Mouse (Mus musculus) heart, embryonic 16.5 days (tissue): Measurements from ENCODE around the gene Svep1. TPM values are rescaled to one million over a fixed set of nuclear protein-coding genes. Genes with fewer than 3 reads are reported as not detected.

Experiments
- ATAC-seq: fragments of 200-750 bp; cut with Nextera tagmentation; replicated peaks from 2 replicates; pipeline ENCODE4 v1.8.0; 2017; ENCODE audit warnings: moderate number of reproducible peaks; ENCODE audit not compliant: insufficient read depth, low FRiP score; ENCODE audit errors: extremely low read depth
- H3K27ac ChIP-seq: fragments of 300-500 bp; sonication (generic); 2 replicates; pipeline ENCODE4 v1.5.1; 2014; ENCODE audit warnings: mild to moderate bottlenecking, low read length, control low read depth, moderate library complexity
- H3K27me3 ChIP-seq: fragments of 300-500 bp; sonication (generic); 2 replicates; pipeline ENCODE4 v1.6.1; 2014; ENCODE audit warnings: low read length, mixed read lengths; ENCODE audit not compliant: control insufficient read depth, insufficient read depth
- H3K36me3 ChIP-seq: fragments of 300-500 bp; sonication (generic); 2 replicates; pipeline ENCODE4 v1.6.1; 2014; ENCODE audit not compliant: control insufficient read depth, insufficient read depth
- H3K4me1 ChIP-seq: fragments of 300-500 bp; sonication (generic); 2 replicates; pipeline ENCODE4 v1.6.1; 2014; ENCODE audit warnings: low read length, mixed read lengths; ENCODE audit not compliant: control insufficient read depth, insufficient read depth
- H3K4me2 ChIP-seq: fragments of 300-500 bp; sonication (generic); 2 replicates; pipeline ENCODE4 v1.6.1; 2014; ENCODE audit warnings: low read depth, mild to moderate bottlenecking, control low read depth, low read length
- H3K4me3 ChIP-seq: fragments of 300-500 bp; sonication (generic); 2 replicates; pipeline ENCODE4 v1.5.1; 2014; ENCODE audit warnings: mild to moderate bottlenecking, control low read depth, low read length
- H3K9ac ChIP-seq: fragments of 300-500 bp; sonication (generic); 2 replicates; pipeline ENCODE4 v1.6.1; 2014; ENCODE audit warnings: low read length, control low read depth
- H3K9me3 ChIP-seq: fragments of 300-500 bp; sonication (generic); replicated peaks from 2 replicates; pipeline ENCODE4 v1.6.1; 2016; ENCODE audit warnings: low read length; ENCODE audit not compliant: control insufficient read depth
- WGBS: fragments of 180-500 bp; shearing (Covaris S2); extraction: QIAGEN DNeasy Blood & Tissue Kit; methylation state at CpG from one replicate; pipeline ENCODE4 v1.1.7; 2014; 5-methylcytosine and 5-hydroxymethylcytosine counted together
- polyA plus RNA-seq: library from polyadenylated mRNA; unstranded; fragments of >200 nt; fragmentation: Nextera tagmentation; extraction: Ambion mirVana; gene quantifications from 2 replicates; pipeline ENCODE4 v1.2.1, GENCODE M21; 2015

Gene Svep1
- polyA plus RNA-seq, 1 experiment from 2014 or later: 1.3 TPM

DNA sequence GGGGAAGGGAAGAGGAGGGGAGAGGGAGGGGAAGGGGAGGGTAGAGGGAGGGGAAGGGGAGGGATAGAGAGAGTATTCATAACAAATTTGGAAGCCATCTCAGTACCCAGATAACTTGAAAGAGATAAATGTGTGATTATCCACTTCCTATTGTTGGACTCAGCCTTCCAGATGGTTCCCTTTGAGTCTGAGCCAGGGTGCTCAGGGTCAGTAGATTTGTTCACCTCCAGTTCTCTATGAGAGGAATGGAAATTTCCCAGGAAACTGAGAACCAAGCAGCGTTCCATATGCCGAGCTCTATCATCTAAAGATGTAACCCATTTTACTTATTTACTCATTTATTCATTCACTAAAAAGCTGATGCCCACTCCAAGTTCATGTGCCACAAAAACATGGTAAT, 44.8 kb downstream of the Svep1 start:
- H3K9me3 ChIP-seq: no peaks in the 10 kb centered on the region
- no peak overlapping the region for H3K4me3 ChIP-seq
- WGBS: 76% methylated on average over 2 of the region's 2 CpGs
- no peaks in the 10 kb centered on the region for H3K27me3 ChIP-seq
- no peak for ATAC-seq
- H3K9ac ChIP-seq: no peak overlapping the region
- no peak overlapping the region for H3K27ac ChIP-seq
- no peaks in the 10 kb centered on the region for H3K4me1 ChIP-seq
- no peak overlapping the region for H3K4me2 ChIP-seq
- no peaks in the 10 kb centered on the region for H3K36me3 ChIP-seq

DNA sequence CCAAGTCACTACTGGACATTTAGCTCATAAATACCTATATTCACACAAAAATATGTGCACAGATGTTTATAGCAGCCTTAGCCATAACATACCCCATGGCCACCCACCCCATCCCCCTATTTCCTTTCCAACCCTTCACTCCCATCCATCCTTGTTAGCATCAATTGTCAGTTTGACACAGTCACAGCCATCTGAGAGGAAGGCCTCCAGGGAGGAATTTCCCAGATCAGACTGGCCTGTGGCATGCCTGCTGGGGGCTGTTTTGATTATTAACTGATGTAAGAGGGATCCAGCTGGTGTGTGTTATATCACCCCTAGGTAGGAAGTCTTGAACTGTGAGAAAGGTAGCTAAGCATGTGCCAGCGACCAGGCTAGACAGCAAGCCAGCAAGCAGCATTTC, 47.1 kb downstream of the Svep1 start:
- Histone ChIP-seq H3K9me3 (no peaks in the 10 kb centered on the region), H3K4me1 (no peaks in the 10 kb centered on the region), H3K4me2 (no peak overlapping the region), H3K36me3 (no peaks in the 10 kb centered on the region), H3K27me3 (no peaks in the 10 kb centered on the region), H3K9ac (no peak overlapping the region), H3K4me3 (no peak overlapping the region), H3K27ac (no peak overlapping the region)
- 39% methylated on average over 1 of the region's 1 CpGs for WGBS
- ATAC-seq: no peak

DNA sequence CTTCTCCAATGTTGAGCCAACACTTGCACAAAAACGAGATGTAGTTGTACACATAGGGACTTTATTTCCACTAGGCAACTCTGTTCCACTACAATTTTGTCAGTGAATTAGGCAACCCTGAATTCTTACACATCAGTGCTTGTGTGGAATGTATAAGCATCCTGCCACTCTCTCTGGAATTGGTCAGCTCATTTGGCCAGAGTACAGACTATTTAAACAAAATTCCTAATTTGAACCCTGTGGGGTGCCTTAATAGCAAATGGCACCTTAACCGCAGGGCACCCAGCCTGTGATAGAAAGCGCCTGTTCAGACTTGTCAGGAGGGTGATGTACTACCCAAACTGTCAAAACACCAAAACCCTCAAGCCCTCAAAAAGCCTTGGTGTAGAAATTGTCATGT, 56.4 kb downstream of the Svep1 start:
- H3K36me3 ChIP-seq: no peaks in the 10 kb centered on the region
- no peaks in the 10 kb centered on the region for H3K27me3 ChIP-seq
- ATAC-seq: no peak
- peaks cover 5% of the 10 kb centered on the region for H3K9me3 ChIP-seq
- H3K27ac ChIP-seq: no peak overlapping the region
- 81% methylated on average over 3 of the region's 3 CpGs for WGBS
- H3K9ac ChIP-seq: no peak overlapping the region
- H3K4me1 ChIP-seq: no peaks in the 10 kb centered on the region
- no peak overlapping the region for H3K4me2 ChIP-seq
- H3K4me3 ChIP-seq: no peak overlapping the region

- WGBS: 27% methylated on average over 1 of the region's 1 CpGs
- no peak for ATAC-seq
- Histone ChIP-seq H3K36me3 (no peaks in the 10 kb centered on the region), H3K4me1 (no peaks in the 10 kb centered on the region), H3K27me3 (no peaks in the 10 kb centered on the region), H3K9me3 (peaks cover 5% of the 10 kb centered on the region), H3K4me3 (no peak overlapping the region), H3K9ac (no peak overlapping the region), H3K4me2 (no peak overlapping the region), H3K27ac (no peak overlapping the region)
These were observed 57.5 kb downstream of the Svep1 start for GRCm38 (mm10) chr4:58149186-58149585.

DNA sequence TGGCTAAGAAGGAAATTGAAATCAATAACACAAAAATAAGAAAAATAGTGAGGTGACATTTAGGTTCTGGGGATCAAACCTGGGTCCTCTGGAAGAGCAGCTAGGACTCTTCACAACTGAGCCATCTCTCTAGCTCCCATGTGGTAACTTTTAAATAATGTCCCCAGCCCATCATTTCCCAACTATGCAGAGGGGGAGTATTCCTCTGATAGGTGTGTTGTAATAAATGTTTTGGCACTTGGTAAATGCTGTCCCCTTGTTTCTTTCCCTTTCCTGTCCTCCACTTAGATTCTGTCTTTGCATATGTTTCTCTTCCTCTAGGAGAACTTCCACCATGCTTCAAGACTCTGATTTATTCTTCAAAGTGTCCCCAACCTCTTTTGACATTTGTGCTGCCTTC, 58.1 kb downstream of the Svep1 start:
- H3K4me2 ChIP-seq: no peak overlapping the region
- H3K4me1 ChIP-seq: no peaks in the 10 kb centered on the region
- H3K9me3 ChIP-seq: peaks cover 5% of the 10 kb centered on the region
- no peaks in the 10 kb centered on the region for H3K27me3 ChIP-seq
- H3K4me3 ChIP-seq: no peak overlapping the region
- no peak overlapping the region for H3K27ac ChIP-seq
- H3K36me3 ChIP-seq: no peaks in the 10 kb centered on the region
- no peak for ATAC-seq
- no peak overlapping the region for H3K9ac ChIP-seq

- H3K4me2 ChIP-seq: no peak overlapping the region
- H3K4me3 ChIP-seq: no peak overlapping the region
- no peaks in the 10 kb centered on the region for H3K27me3 ChIP-seq
- WGBS: 94% methylated on average over 2 of the region's 2 CpGs
- ATAC-seq: no peak
- peaks cover 5% of the 10 kb centered on the region for H3K9me3 ChIP-seq
- no peaks in the 10 kb centered on the region for H3K4me1 ChIP-seq
- H3K36me3 ChIP-seq: no peaks in the 10 kb centered on the region
- no peak overlapping the region for H3K9ac ChIP-seq
- H3K27ac ChIP-seq: no peak overlapping the region
These were observed 60.0 kb downstream of the Svep1 start for GRCm38 (mm10) chr4:58146676-58147075.

- WGBS: 78% methylated on average over 8 of the region's 8 CpGs
- Histone ChIP-seq H3K4me3 (no peak overlapping the region), H3K9ac (no peak overlapping the region), H3K4me1 (no peaks in the 10 kb centered on the region), H3K27ac (no peak overlapping the region), H3K36me3 (0 out of 2 replicates have a peak, but pooled peaks cover 3% of the 10 kb centered on the region), H3K27me3 (no peaks in the 10 kb centered on the region), H3K4me2 (no peak overlapping the region), H3K9me3 (no peaks in the 10 kb centered on the region)
- no peak for ATAC-seq
These were observed 66.7 kb downstream of the Svep1 start for GRCm38 (mm10) chr4:58139764-58140556.

DNA sequence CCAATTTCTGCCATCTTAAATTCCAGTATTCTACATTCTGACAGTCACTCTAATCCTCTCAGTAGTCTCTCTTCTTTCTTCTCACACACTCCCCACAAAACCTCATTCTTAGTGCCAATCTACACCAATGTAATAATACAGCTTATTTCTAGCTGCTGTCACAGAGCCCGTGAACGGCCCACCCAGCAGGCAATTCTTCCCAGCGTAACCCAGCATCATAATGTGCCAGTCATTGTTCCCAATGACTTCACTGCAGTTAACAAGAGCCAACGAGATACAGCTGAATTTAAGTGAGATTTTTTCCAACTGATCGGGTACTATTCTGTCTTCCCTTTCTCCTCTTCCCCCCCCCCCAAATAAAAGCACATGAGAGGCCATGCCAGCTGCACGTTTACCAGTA, 67.4 kb downstream of the Svep1 start:
- Histone ChIP-seq H3K9ac (no peak overlapping the region), H3K27ac (no peak overlapping the region), H3K4me3 (no peak overlapping the region), H3K27me3 (no peaks in the 10 kb centered on the region), H3K4me2 (no peak overlapping the region), H3K36me3 (0 out of 2 replicates have a peak, but pooled peaks cover 3% of the 10 kb centered on the region), H3K4me1 (no peaks in the 10 kb centered on the region), H3K9me3 (no peaks in the 10 kb centered on the region)
- 79% methylated on average over 6 of the region's 6 CpGs for WGBS
- ATAC-seq: no peak

- 74% methylated on average over 1 of the region's 1 CpGs for WGBS
- H3K4me2 ChIP-seq: no peak overlapping the region
- H3K27me3 ChIP-seq: no peaks in the 10 kb centered on the region
- no peak overlapping the region for H3K4me3 ChIP-seq
- H3K9me3 ChIP-seq: no peaks in the 10 kb centered on the region
- H3K9ac ChIP-seq: no peak overlapping the region
- H3K36me3 ChIP-seq: 0 out of 2 replicates have a peak, but pooled peaks cover 3% of the 10 kb centered on the region
- H3K27ac ChIP-seq: no peak overlapping the region
- no peaks in the 10 kb centered on the region for H3K4me1 ChIP-seq
- no peak for ATAC-seq
These were observed 72.9 kb downstream of the Svep1 start for GRCm38 (mm10) chr4:58133610-58134309.
